Mouse (Mus musculus): ENCODE data around the gene Cuta. TPM values are rescaled to one million over a fixed set of nuclear protein-coding genes. Genes with fewer than 3 reads are reported as not detected.

The Cuta gene
- 160 TPM for polyA plus RNA-seq (2017; shearing (Covaris generic))

DNA sequence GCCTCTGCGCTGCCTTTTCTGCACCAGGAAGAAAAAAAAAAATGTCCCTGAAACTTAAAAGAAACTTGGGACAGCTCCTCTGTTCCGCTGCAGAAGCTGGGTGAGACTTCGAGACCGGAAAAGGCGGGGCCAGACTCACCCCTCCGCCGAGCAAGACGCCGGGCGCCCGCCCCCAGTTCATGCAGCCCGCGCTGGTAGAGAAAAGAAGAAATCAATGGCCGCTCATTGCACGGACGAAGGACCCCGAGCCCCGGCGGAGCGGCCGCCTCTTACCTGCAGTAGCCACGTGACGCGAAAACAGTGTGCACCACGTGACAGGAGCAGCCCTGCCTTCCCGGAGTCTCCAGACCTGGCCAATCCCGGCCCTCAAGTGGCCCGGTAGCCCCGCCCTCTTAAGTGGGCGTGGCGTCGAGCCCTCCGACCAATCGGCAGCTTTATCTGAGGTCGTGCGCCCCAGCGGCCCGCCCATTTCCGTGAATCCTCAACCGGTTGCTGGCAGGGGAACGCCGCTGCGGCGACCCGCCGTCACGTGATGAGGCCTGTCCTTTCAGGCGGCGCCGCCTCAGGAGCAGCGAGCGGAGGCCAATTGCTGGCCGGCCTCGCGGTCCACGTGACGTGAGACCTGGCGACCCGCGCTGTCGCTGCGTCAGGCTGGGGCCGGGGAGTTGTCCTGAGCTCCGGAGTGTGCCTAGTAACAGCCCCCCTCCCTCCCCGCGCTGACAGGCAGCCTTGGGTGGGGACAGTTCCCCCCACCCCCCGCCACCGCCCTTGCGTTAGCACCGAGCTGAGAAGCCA, at the start of gene Cuta:
Gene Cuta, minus strand, starts transcription at position 392 of the 795 bp plus-strand sequence.

DNA sequence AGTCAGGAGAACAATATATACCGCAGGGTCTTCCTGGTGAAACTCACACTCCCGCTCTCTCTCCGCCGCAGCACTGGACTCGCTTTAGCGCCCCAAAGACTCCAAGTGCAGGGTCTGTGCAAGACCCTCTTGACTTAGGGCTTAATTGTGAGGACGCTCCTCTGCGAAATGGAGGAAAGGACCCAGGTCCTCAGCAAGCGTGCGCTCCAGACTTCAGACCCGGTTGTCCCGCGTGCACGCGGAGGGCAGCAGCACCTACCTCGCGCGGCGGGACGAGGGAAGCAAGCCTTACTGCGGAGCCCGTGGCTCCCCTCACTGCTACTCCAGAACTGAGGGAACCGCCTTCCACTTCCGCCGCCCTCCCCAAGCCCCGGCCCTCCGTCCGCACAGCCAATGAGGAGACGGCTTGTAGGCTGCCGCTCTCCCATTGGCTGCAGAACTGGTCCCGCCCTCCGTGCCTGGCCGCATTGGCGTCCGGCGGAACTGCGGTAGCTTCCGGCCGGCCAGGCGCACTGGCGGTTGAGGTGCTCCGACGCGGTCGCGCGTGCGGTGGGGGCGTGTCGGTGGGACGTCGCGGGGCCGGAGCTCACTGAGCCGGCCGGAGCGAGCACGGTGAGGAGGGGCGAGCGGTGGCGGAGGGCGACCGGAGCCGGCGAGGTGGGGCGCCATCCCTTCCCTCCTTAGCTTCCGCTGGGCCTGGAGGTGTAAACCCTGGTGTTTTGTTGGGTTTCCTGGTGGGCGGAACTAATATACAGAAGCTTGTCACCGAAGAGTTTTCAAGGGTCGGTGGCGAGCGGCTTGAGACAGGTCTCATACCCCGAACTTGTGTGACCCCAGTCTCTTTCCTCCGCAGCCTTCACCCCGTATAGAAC, 33.6 kb upstream of the Cuta start, which contains the start of gene Zbtb9:
Gene Zbtb9, plus strand, starts transcription at position 465 of the 872 bp plus-strand sequence.

DNA sequence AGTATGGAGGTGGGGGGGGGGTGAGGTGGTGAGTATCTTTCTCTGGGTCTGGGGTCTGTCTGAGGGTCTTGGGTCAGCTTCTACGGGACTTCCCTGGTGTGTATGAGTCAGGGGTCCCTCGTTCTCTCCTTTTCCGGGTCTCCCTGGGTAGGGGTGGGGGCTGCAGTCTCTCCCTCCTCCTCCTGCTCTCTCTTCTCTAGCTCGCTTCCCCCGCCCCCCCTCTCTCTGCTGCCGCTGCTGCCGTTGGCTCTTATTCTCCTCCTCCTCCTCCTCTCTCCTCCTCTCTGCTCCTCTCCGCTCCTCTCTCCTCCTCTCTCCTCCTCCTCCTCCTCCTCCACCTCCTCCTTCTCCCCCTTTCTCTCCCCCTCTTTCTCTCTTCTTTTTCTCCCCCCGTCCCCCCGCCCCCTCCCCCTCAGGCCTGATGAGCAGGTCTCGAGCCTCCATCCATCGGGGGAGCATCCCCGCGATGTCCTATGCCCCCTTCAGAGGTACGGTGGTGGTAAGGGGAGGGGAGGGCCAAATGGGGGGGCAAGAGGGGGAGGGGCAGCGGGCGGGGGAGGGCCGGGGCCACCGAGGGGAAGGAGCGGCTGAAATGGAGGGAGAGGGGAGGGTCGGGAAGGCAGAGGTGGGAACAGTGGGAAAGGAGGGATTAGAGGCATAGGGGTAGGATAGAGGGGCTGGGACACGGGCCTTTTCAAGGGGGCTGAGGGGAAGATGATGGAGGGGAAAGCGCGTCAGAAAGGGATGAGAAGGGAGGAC, 1.8 kb upstream of the Cuta start, which contains the start of gene Syngap1:
Gene Syngap1, plus strand, starts transcription at position 223 of the 759 bp plus-strand sequence.

DNA sequence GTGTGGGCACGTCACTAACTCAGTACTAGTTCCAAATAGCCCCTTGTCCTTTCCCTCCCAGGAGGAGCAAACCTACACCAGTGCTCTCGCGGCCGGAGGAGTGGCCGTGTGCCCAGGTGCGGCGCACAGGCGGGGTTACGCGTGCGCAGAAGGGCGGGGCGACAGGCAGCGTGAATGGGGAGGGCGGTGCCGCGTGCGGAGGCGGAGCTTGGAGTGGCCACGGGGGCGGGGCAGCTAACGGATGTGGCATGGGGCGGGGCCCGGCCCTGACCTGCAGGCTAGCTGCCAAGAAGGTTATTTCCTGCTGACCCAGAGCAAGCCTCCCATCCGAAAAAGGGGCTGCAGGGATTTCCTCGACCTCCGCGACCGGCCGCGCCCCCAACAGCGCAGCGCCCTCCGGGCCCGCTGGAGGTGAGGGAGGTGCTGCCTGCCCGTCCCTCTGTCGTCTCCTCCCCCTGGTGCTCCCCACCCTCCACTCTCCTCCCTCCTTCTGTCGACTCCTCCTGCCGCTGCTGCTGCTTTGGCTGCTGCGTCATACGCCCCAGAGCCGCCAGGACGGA, 6.5 kb downstream of the Cuta start, which contains the start of gene Phf1:
Gene Phf1, plus strand, starts transcription at position 214 of the 560 bp plus-strand sequence.

DNA sequence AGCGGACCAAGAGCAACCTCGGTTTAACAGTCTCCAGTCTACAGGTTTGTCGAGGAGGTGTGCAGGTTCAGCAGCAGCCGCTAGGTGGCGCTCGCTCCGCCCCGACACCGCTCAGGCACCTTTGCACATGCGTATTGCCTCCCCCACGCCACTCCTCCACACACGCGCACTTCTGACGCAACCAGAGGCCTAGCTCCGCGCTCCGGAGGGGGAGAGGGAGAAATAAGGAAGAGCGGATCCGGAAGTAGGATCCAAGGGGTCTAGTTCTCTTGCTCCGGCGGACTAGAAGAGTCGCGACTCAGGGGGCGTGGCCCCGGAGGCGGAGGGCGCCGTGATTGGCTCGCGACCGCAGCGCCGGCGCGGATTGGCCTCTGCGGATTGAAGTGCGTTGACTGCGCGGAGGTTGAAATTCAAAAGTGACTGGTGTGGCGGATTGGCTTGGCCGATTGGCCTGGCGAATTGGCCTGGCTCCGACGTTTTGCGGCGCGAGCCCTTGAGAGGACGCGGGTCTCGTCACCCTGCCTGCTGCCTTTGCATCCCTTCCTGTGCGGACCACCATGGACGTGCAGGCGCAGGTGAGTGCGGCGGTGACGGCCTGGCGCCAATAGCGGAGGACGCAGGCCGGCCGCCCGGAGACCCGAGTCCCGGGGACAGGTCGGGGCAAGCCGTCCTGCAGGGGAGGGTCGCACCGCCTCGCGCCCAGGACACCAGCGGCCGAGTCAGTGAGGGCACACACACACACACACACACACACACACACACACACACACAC, 22.5 kb downstream of the Cuta start, which contains the start of gene Kifc5b:
Gene Kifc5b, plus strand, starts transcription at position 381 of the 772 bp plus-strand sequence.

Other genes with a start within 250 kb of the Cuta start
- 60.0 TPM for gene Crebrf, start 223.9 kb downstream of the Cuta start, polyA plus RNA-seq (2017; shearing (Covaris generic))
- 30.1 TPM for gene Bnip1, start 158.5 kb downstream of the Cuta start, polyA plus RNA-seq (2017; shearing (Covaris generic))
- not detected for gene Nkx2-5, start 94.6 kb downstream of the Cuta start, polyA plus RNA-seq (2017; shearing (Covaris generic))
- 3.5 TPM for gene Kifc5b, start 22.5 kb downstream of the Cuta start, polyA plus RNA-seq (2017; shearing (Covaris generic))
- 135 TPM for gene Phf1, start 6.5 kb downstream of the Cuta start, polyA plus RNA-seq (2017; shearing (Covaris generic))
- gene Syngap1, start 1.7 kb upstream of the Cuta start, polyA plus RNA-seq (2017; shearing (Covaris generic)) = 0.11 TPM
- 29.0 TPM for gene Zbtb9, start 33.6 kb upstream of the Cuta start, polyA plus RNA-seq (2017; shearing (Covaris generic))
- gene Bak1, start 89.4 kb upstream of the Cuta start, polyA plus RNA-seq (2017; shearing (Covaris generic)) = 1.9 TPM
- gene Itpr3, start 117.7 kb upstream of the Cuta start, polyA plus RNA-seq (2017; shearing (Covaris generic)) = 25.0 TPM
- 99.1 TPM for gene Uqcc2, start 194.3 kb upstream of the Cuta start, polyA plus RNA-seq (2017; shearing (Covaris generic))
- gene Ip6k3, start 228.2 kb upstream of the Cuta start, polyA plus RNA-seq (2017; shearing (Covaris generic)) = 0.12 TPM

All from CD4-positive, CD25-positive, alpha-beta regulatory T cell (primary cell).